Mouse (Mus musculus) forebrain, postnatal 0 days (tissue): ENCODE data around the gene Hmgb1. TPM values are rescaled to one million over a fixed set of nuclear protein-coding genes. Genes with fewer than 3 reads are reported as not detected.

Source experiments
- ATAC-seq: fragments of 200-750 bp; cut with Nextera tagmentation; 2 replicates; pipeline ENCODE4 v1.8.0; 2017; ENCODE audit warnings: mild to moderate bottlenecking, moderate library complexity
- DNase-seq: peaks from one replicate; pipeline ENCODE4 v3.0.0-alpha.2; 2015
- H3K27ac ChIP-seq: fragments of 300-500 bp; sonication (generic); 2 replicates; pipeline ENCODE4 v1.5.1; 2014; ENCODE audit warnings: low read depth, mild to moderate bottlenecking, antibody characterized with exemption, low read length, moderate library complexity, mixed read lengths
- H3K27me3 ChIP-seq: fragments of 300-500 bp; sonication (generic); 2 replicates; pipeline ENCODE4 v1.6.1; 2014; ENCODE audit warnings: mild to moderate bottlenecking, low read length, mixed read lengths; ENCODE audit not compliant: insufficient read depth
- H3K36me3 ChIP-seq: fragments of 300-500 bp; sonication (generic); 2 replicates; pipeline ENCODE4 v1.6.1; 2014; ENCODE audit warnings: mild to moderate bottlenecking, moderate library complexity; ENCODE audit not compliant: insufficient read depth
- H3K4me1 ChIP-seq: fragments of 300-500 bp; sonication (generic); 2 replicates; pipeline ENCODE4 v1.6.1; 2014; ENCODE audit warnings: antibody characterized with exemption; ENCODE audit not compliant: insufficient read depth
- H3K4me2 ChIP-seq: fragments of 300-500 bp; sonication (generic); 2 replicates; pipeline ENCODE4 v1.6.1; 2014; ENCODE audit warnings: low read depth, mild to moderate bottlenecking, moderate library complexity
- H3K4me3 ChIP-seq: fragments of 300-500 bp; sonication (generic); 2 replicates; pipeline ENCODE4 v1.5.1; 2014; ENCODE audit warnings: low read depth, low read length, mixed read lengths
- H3K9ac ChIP-seq: fragments of 300-500 bp; sonication (generic); 2 replicates; pipeline ENCODE4 v1.6.1; 2014; ENCODE audit warnings: mild to moderate bottlenecking
- H3K9me3 ChIP-seq: fragments of 300-500 bp; sonication (generic); 2 replicates; pipeline ENCODE4 v1.6.1; 2016; ENCODE audit warnings: low read length
- CTCF ChIP-seq: sonication (generic); IDR thresholded peaks from 2 replicates; pipeline ENCODE4 v1.5.1; 2016; ENCODE audit warnings: antibody characterized with exemption, control low read depth, low read depth
- WGBS: fragments of 180-500 bp; shearing (Covaris S2); extraction: QIAGEN DNeasy Blood & Tissue Kit; methylation state at CpG from one replicate; pipeline ENCODE4 v1.1.7; 2014; 5-methylcytosine and 5-hydroxymethylcytosine counted together
- polyA plus RNA-seq: library from polyadenylated mRNA; unstranded; fragments of >200 nt; fragmentation: Nextera tagmentation; extraction: Ambion mirVana; gene quantifications from 2 replicates; pipeline ENCODE4 v1.2.1, GENCODE M21; 2015
- total RNA-seq: library from RNA; depleted of rRNA; stranded (reverse); fragments of >200 nt; gene quantifications from 2 replicates; pipeline ENCODE4 v1.2.3, GENCODE M21; 2014

The Hmgb1 gene
- total and polyA plus RNA-seq, 2 experiments from 2014 or later, result 446 to 892 TPM

GRCm38 (mm10) chr5:149117815-149118547 is 66.3 kb downstream of the Hmgb1 start:
- Histone ChIP-seq H3K27me3 (no peaks in the 10 kb centered on the region), H3K9ac (no peak overlapping the region), H3K4me1 (no peaks in the 10 kb centered on the region), H3K4me3 (no peak overlapping the region), H3K27ac (no peak overlapping the region), H3K9me3 (no peaks in the 10 kb centered on the region), H3K4me2 (no peak overlapping the region), H3K36me3 (no peaks in the 10 kb centered on the region)
- WGBS, result 35% methylated on average over 7 of the region's 7 CpGs
- DNase-seq, result no peak
- ATAC-seq, result no peak
- no peak for TF ChIP-seq CTCF

- Histone ChIP-seq H3K4me2 (no peak overlapping the region), H3K36me3 (no peaks in the 10 kb centered on the region), H3K4me1 (no peaks in the 10 kb centered on the region), H3K27me3 (no peaks in the 10 kb centered on the region), H3K27ac (no peak overlapping the region), H3K9me3 (no peaks in the 10 kb centered on the region), H3K9ac (no peak overlapping the region), H3K4me3 (no peak overlapping the region)
- DNase-seq (no peak), ATAC-seq (no peak)
- WGBS, result 64% methylated on average over 9 of the region's 9 CpGs
- TF ChIP-seq CTCF, result no peak
These were observed 69.7 kb downstream of the Hmgb1 start for GRCm38 (mm10) chr5:149114587-149114986.

GRCm38 (mm10) chr5:149114034-149114433 is 70.3 kb downstream of the Hmgb1 start:
- H3K27me3 ChIP-seq, result no peaks in the 10 kb centered on the region
- ATAC-seq (0 out of 2 replicates have a peak, but pooled peaks have one; percentile 14), DNase-seq (no peak)
- no peak overlapping the region for H3K9ac ChIP-seq
- no peaks in the 10 kb centered on the region for H3K4me1 ChIP-seq
- no peak for TF ChIP-seq CTCF
- no peaks in the 10 kb centered on the region for H3K36me3 ChIP-seq
- no peak overlapping the region for H3K4me2 ChIP-seq
- no peak overlapping the region for H3K4me3 ChIP-seq
- H3K9me3 ChIP-seq, result no peaks in the 10 kb centered on the region
- no peak overlapping the region for H3K27ac ChIP-seq
- WGBS, result 57% methylated on average over 7 of the region's 7 CpGs

GRCm38 (mm10) chr5:149113439-149113838 is 70.8 kb downstream of the Hmgb1 start:
- no peak overlapping the region for H3K27ac ChIP-seq
- H3K4me1 ChIP-seq, result no peaks in the 10 kb centered on the region
- H3K4me3 ChIP-seq, result no peak overlapping the region
- H3K27me3 ChIP-seq, result no peaks in the 10 kb centered on the region
- DNase-seq (no peak), ATAC-seq (no peak)
- H3K9me3 ChIP-seq, result no peaks in the 10 kb centered on the region
- no peak overlapping the region for H3K9ac ChIP-seq
- H3K36me3 ChIP-seq, result no peaks in the 10 kb centered on the region
- H3K4me2 ChIP-seq, result no peak overlapping the region
- no peak for TF ChIP-seq CTCF
- 69% methylated on average over 7 of the region's 7 CpGs for WGBS

GRCm38 (mm10) chr5:149112559-149112958 is 71.7 kb downstream of the Hmgb1 start:
- Histone ChIP-seq H3K4me2 (no peak overlapping the region), H3K4me3 (no peak overlapping the region), H3K36me3 (no peaks in the 10 kb centered on the region), H3K9ac (no peak overlapping the region), H3K4me1 (no peaks in the 10 kb centered on the region), H3K9me3 (no peaks in the 10 kb centered on the region), H3K27ac (no peak overlapping the region), H3K27me3 (no peaks in the 10 kb centered on the region)
- TF ChIP-seq CTCF, result no peak
- 89% methylated on average over 5 of the region's 5 CpGs for WGBS
- DNase-seq, result no peak
- no peak for ATAC-seq

- Histone ChIP-seq H3K27me3 (no peaks in the 10 kb centered on the region), H3K4me1 (no peaks in the 10 kb centered on the region), H3K27ac (no peak overlapping the region), H3K9me3 (no peaks in the 10 kb centered on the region), H3K9ac (no peak overlapping the region), H3K4me2 (no peak overlapping the region), H3K36me3 (no peaks in the 10 kb centered on the region), H3K4me3 (no peak overlapping the region)
- TF ChIP-seq CTCF, result no peak
- 79% methylated on average over 3 of the region's 3 CpGs for WGBS
- DNase-seq (no peak), ATAC-seq (no peak)
These were observed 75.1 kb downstream of the Hmgb1 start for GRCm38 (mm10) chr5:149109220-149109619.

- ATAC-seq (no peak), DNase-seq (no peak)
- no peak for TF ChIP-seq CTCF
- Histone ChIP-seq H3K9me3 (no peaks in the 10 kb centered on the region), H3K9ac (no peak overlapping the region), H3K27ac (no peak overlapping the region), H3K27me3 (no peaks in the 10 kb centered on the region), H3K36me3 (no peaks in the 10 kb centered on the region), H3K4me1 (no peaks in the 10 kb centered on the region), H3K4me3 (no peak overlapping the region), H3K4me2 (no peak overlapping the region)
- 90% methylated on average over 15 of the region's 15 CpGs for WGBS
These were observed 76.1 kb downstream of the Hmgb1 start for GRCm38 (mm10) chr5:149108178-149108577.
